Mouse (Mus musculus): ENCODE results near the gene Kctd19. TPM values are rescaled to one million over a fixed set of nuclear protein-coding genes. Genes with fewer than 3 reads are reported as not detected.

Kctd19 gene
- polyA plus RNA-seq, 1 experiment from 2014 or later = not detected

DNA sequence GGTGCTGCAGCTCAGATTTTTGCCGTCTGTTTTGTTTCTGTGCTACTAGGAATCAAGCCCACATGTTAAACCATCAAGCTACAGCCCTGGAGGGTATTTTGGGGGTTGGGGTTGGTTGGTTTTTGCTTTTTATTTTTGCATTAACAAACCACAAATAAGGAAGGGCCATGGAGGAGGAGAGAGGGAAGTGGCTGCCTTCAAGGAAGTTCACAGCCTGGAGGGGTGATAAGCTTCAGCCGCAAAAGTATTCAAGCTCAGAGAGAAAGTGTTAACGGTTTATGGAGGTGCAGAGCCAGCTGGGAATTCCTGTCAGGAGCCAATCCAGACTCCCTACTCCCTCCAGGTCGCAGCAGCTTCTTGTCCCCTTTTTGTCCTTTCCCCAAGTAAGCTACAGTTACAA, 74.3 kb downstream of the Kctd19 start:
- H3K9me3 ChIP-seq (replicated peaks; ENCODE audit: control insufficient read depth, low read length) = no peaks in the 10 kb centered on the region
- H3K4me1 ChIP-seq (ENCODE audit: control insufficient read depth, low read depth, low read length) = peaks cover 18% of the 10 kb centered on the region
- no peak overlapping the region for H3K27ac ChIP-seq (ENCODE audit: low read length)
- peaks cover 6% of the 10 kb centered on the region; the same call in 1 of the 2 replicates for H3K36me3 ChIP-seq (ENCODE audit: control insufficient read depth, insufficient read depth)
- ATAC-seq (ENCODE audit: low read depth) = no peak
- H3K4me3 ChIP-seq (ENCODE audit: low read depth, low read length) = no peak overlapping the region
- H3K9ac ChIP-seq (ENCODE audit: low read depth, low read length) = no peak overlapping the region
- H3K4me2 ChIP-seq (ENCODE audit: low read depth, low read length) = no peak overlapping the region
- WGBS (ENCODE audit: insufficient replicate concordance) = 19% methylated on average over 4 of the region's 4 CpGs
- no peaks in the 10 kb centered on the region for H3K27me3 ChIP-seq (ENCODE audit: control insufficient read depth, insufficient read depth, low read depth, low read length)

GRCm38 (mm10) chr8:105336373-105337130, 76.8 kb downstream of the Kctd19 start:
- Histone ChIP-seq H3K9ac (ENCODE audit: low read depth, low read length) (no peak overlapping the region), H3K36me3 (ENCODE audit: control insufficient read depth, insufficient read depth) (peaks cover 6% of the 10 kb centered on the region; the same call in 1 of the 2 replicates), H3K27me3 (ENCODE audit: control insufficient read depth, insufficient read depth, low read depth, low read length) (no peaks in the 10 kb centered on the region), H3K4me1 (ENCODE audit: control insufficient read depth, low read depth, low read length) (peaks cover 18% of the 10 kb centered on the region), H3K4me2 (ENCODE audit: low read depth, low read length) (no peak overlapping the region), H3K4me3 (ENCODE audit: low read depth, low read length) (no peak overlapping the region), H3K9me3 (replicated peaks; ENCODE audit: control insufficient read depth, low read length) (no peaks in the 10 kb centered on the region), H3K27ac (ENCODE audit: low read length) (no peak overlapping the region)
- no peak for ATAC-seq (ENCODE audit: low read depth)
- WGBS (ENCODE audit: insufficient replicate concordance) = 86% methylated on average over 32 of the region's 32 CpGs

Other genes with a start within 250 kb of the Kctd19 start
- gene Cbfb, start 242.8 kb downstream of the Kctd19 start, polyA plus RNA-seq (2015; fragmentation: Nextera tagmentation; extraction: Ambion mirVana) = 6.6 and 7.5 TPM in 2 replicates
- gene D230025D16Rik, start 188.4 kb downstream of the Kctd19 start, polyA plus RNA-seq (2015; fragmentation: Nextera tagmentation; extraction: Ambion mirVana) = 18.7 and 19.7 TPM in 2 replicates
- 2.1 and 2.5 TPM in 2 replicates for gene B3gnt9, start 158.3 kb downstream of the Kctd19 start, polyA plus RNA-seq (2015; fragmentation: Nextera tagmentation; extraction: Ambion mirVana)
- gene Tradd, start 148.9 kb downstream of the Kctd19 start, polyA plus RNA-seq (2015; fragmentation: Nextera tagmentation; extraction: Ambion mirVana) = 12.5 and 14.0 TPM in 2 replicates
- 1.4 TPM in 2 replicates for gene Fbxl8, start 148.9 kb downstream of the Kctd19 start, polyA plus RNA-seq (2015; fragmentation: Nextera tagmentation; extraction: Ambion mirVana)
- 0.08 and 0.09 TPM in 2 replicates for gene Hsf4, start 143.7 kb downstream of the Kctd19 start, polyA plus RNA-seq (2015; fragmentation: Nextera tagmentation; extraction: Ambion mirVana)
- gene Nol3, start 137.4 kb downstream of the Kctd19 start, polyA plus RNA-seq (2015; fragmentation: Nextera tagmentation; extraction: Ambion mirVana) = 0.12 and 0.19 TPM in 2 replicates
- gene 4931428F04Rik, start 123.6 kb downstream of the Kctd19 start, polyA plus RNA-seq (2015; fragmentation: Nextera tagmentation; extraction: Ambion mirVana) = 0.55 and 0.84 TPM in 2 replicates
- gene Exoc3l, start 117.4 kb downstream of the Kctd19 start, polyA plus RNA-seq (2015; fragmentation: Nextera tagmentation; extraction: Ambion mirVana) = 5.9 and 6.5 TPM in 2 replicates
- gene E2f4, start 115.8 kb downstream of the Kctd19 start, polyA plus RNA-seq (2015; fragmentation: Nextera tagmentation; extraction: Ambion mirVana) = 169 and 187 TPM in 2 replicates
- 4.7 and 5.3 TPM in 2 replicates for gene Elmo3, start 107.9 kb downstream of the Kctd19 start, polyA plus RNA-seq (2015; fragmentation: Nextera tagmentation; extraction: Ambion mirVana)
- gene Lrrc29, start 87.2 kb downstream of the Kctd19 start, polyA plus RNA-seq (2015; fragmentation: Nextera tagmentation; extraction: Ambion mirVana) = 11.1 and 12.5 TPM in 2 replicates
- gene Tmem208, start 87.1 kb downstream of the Kctd19 start, polyA plus RNA-seq (2015; fragmentation: Nextera tagmentation; extraction: Ambion mirVana) = 81.4 and 82.0 TPM in 2 replicates
- gene Fhod1, start 65.5 kb downstream of the Kctd19 start, polyA plus RNA-seq (2015; fragmentation: Nextera tagmentation; extraction: Ambion mirVana) = 0.46 and 0.60 TPM in 2 replicates
- 0.13 TPM in 2 replicates for gene Slc9a5, start 64.7 kb downstream of the Kctd19 start, polyA plus RNA-seq (2015; fragmentation: Nextera tagmentation; extraction: Ambion mirVana)
- gene Plekhg4, start 40.2 kb downstream of the Kctd19 start, polyA plus RNA-seq (2015; fragmentation: Nextera tagmentation; extraction: Ambion mirVana) = not detected in 2 replicates
- 0.09 TPM in 1 of 2 replicates, not detected in the other for gene Lrrc36, start 69 bp upstream of the Kctd19 start, polyA plus RNA-seq (2015; fragmentation: Nextera tagmentation; extraction: Ambion mirVana)
- 2.8 and 5.9 TPM in 2 replicates for gene Tppp3, start 58.0 kb upstream of the Kctd19 start, polyA plus RNA-seq (2015; fragmentation: Nextera tagmentation; extraction: Ambion mirVana)
- 1.6 and 2.2 TPM in 2 replicates for gene Zdhhc1, start 83.4 kb upstream of the Kctd19 start, polyA plus RNA-seq (2015; fragmentation: Nextera tagmentation; extraction: Ambion mirVana)
- 0.34 and 0.66 TPM in 2 replicates for gene Hsd11b2, start 105.3 kb upstream of the Kctd19 start, polyA plus RNA-seq (2015; fragmentation: Nextera tagmentation; extraction: Ambion mirVana)
- 51.0 and 54.0 TPM in 2 replicates for gene Atp6v0d1, start 152.5 kb upstream of the Kctd19 start, polyA plus RNA-seq (2015; fragmentation: Nextera tagmentation; extraction: Ambion mirVana)
- gene Ripor1, start 191.8 kb upstream of the Kctd19 start, polyA plus RNA-seq (2015; fragmentation: Nextera tagmentation; extraction: Ambion mirVana) = 7.3 and 8.3 TPM in 2 replicates
- 55.3 and 57.8 TPM in 2 replicates for gene Ctcf, start 223.1 kb upstream of the Kctd19 start, polyA plus RNA-seq (2015; fragmentation: Nextera tagmentation; extraction: Ambion mirVana)
- gene Agrp, start 223.9 kb upstream of the Kctd19 start, polyA plus RNA-seq (2015; fragmentation: Nextera tagmentation; extraction: Ambion mirVana) = 0.13 TPM in 1 of 2 replicates, not detected in the other

All from liver, embryonic 16.5 days (tissue).